Comparison of ENCODE assay signal across 26 mouse cellular contexts in genomic region chr7:111144216-111144615, GRCm38 (mm10).
DNase-seq lines count a peak whose midpoint lies in the region; ATAC-seq lines count a peak whose summit lies in the region.
"Had no signal": no experiment of that assay in that cellular context is flagged by ENCODE, and none has a peak within 500 bp of the region (broad histone marks: within the 10 kb centered on the region; RNA-seq: fewer than 3 reads in every experiment).

No protein-coding gene starts in this region.

- no peaks in the 10 kb centered on the region for H3K27me3 ChIP-seq in heart, embryonic 15.5 days
- H3K27me3 ChIP-seq in lung, embryonic 16.5 days (ENCODE audit: control insufficient read depth, insufficient read depth, low read depth, low read length), result no peaks in the 10 kb centered on the region
- H3K27me3 ChIP-seq in limb, embryonic 10.5 days (ENCODE audit: low read depth, poor library complexity, severe bottlenecking), result no peaks in the 10 kb centered on the region
- H3K27me3 ChIP-seq: CH12.LX; forebrain, embryonic 13.5 days; heart, embryonic 13.5 days had no signal

- ATAC-seq in heart, embryonic 15.5 days (replicated peaks; ENCODE audit: insufficient number of reproducible peaks, insufficient read depth, low FRiP score, low read depth), result no peak
- ATAC-seq in lung, embryonic 16.5 days (ENCODE audit: low read depth), result no peak
- ATAC-seq: forebrain, embryonic 13.5 days; forebrain, embryonic 16.5 days; Patski had no signal

- H3K36me3 ChIP-seq in heart, embryonic 15.5 days, result no peaks in the 10 kb centered on the region
- H3K36me3 ChIP-seq in lung, embryonic 16.5 days (ENCODE audit: control insufficient read depth, insufficient read depth, low read length), result no peaks in the 10 kb centered on the region
- no peaks in the 10 kb centered on the region for H3K36me3 ChIP-seq in limb, embryonic 10.5 days
- H3K36me3 ChIP-seq: forebrain, embryonic 10.5 days; G1E; heart, embryonic 10.5 days; heart, embryonic 13.5 days had no signal

- DNase-seq in heart, adult 8-10 months (ENCODE audit: low spot score), result no peak
- no peak for DNase-seq in lung, postnatal 4 days
- DNase-seq in limb, embryonic 10.5 days (ENCODE audit: low spot score), result peak; percentile 4
- DNase-seq in lung, postnatal 25 days (ENCODE audit: low spot score), result peak; percentile 49
- no peak for DNase-seq in right cerebral cortex, adult 2 months (ENCODE audit: low spot score in 2 of 2)
- DNase-seq: adrenal gland, postnatal 10 days; adrenal gland, postnatal 36 days; B cell, adult 2 months; cerebellum, adult 18-20 months; cerebellum, adult 9-10 months; cerebellum, postnatal 14 days; gastrocnemius, postnatal 10 days; gastrocnemius, postnatal 36 days; heart, postnatal 10 days; heart, postnatal 4 days had no signal

- no peak overlapping the region for H3K9ac ChIP-seq in heart, embryonic 15.5 days
- no peak overlapping the region for H3K9ac ChIP-seq in lung, embryonic 16.5 days (ENCODE audit: low read length)
- H3K9ac ChIP-seq: forebrain, embryonic 13.5 days; heart, embryonic 13.5 days; hindbrain, embryonic 14.5 days had no signal

- H3K4me1 ChIP-seq in heart, embryonic 15.5 days (replicated peaks), result peaks cover 27% of the 10 kb centered on the region
- no peaks in the 10 kb centered on the region; the same call in 1 of the 2 replicates for H3K4me1 ChIP-seq in lung, embryonic 16.5 days (replicated peaks; ENCODE audit: control insufficient read depth, insufficient read depth, low read length)
- no peaks in the 10 kb centered on the region for H3K4me1 ChIP-seq in limb, embryonic 10.5 days
- H3K4me1 ChIP-seq: forebrain, embryonic 10.5 days; forebrain, embryonic 13.5 days had no signal

- H3K4me3 ChIP-seq in heart, embryonic 15.5 days, result no peak overlapping the region
- H3K4me3 ChIP-seq in lung, embryonic 16.5 days (ENCODE audit: low read length), result no peak overlapping the region
- H3K4me3 ChIP-seq in limb, embryonic 10.5 days, result no peak overlapping the region
- H3K4me3 ChIP-seq: forebrain, embryonic 10.5 days; forebrain, embryonic 13.5 days; heart, embryonic 10.5 days; heart, embryonic 13.5 days had no signal

- 61% methylated on average over 3 of the region's 3 CpGs for WGBS in heart, embryonic 15.5 days
- 41% methylated on average over 3 of the region's 3 CpGs for WGBS in lung, embryonic 16.5 days
- WGBS in limb, embryonic 10.5 days, result 83% methylated on average over 3 of the region's 3 CpGs

- no peak overlapping the region for H3K4me2 ChIP-seq in heart, embryonic 15.5 days
- H3K4me2 ChIP-seq in lung, embryonic 16.5 days (ENCODE audit: low read depth, low read length), result no peak overlapping the region
- H3K4me2 ChIP-seq: forebrain, embryonic 13.5 days; heart, embryonic 13.5 days; hindbrain, embryonic 14.5 days had no signal

- no peaks in the 10 kb centered on the region for H3K9me3 ChIP-seq in heart, embryonic 15.5 days (replicated peaks)
- no peaks in the 10 kb centered on the region for H3K9me3 ChIP-seq in lung, embryonic 16.5 days (ENCODE audit: control insufficient read depth, low read length)
- no peaks in the 10 kb centered on the region for H3K9me3 ChIP-seq in limb, embryonic 10.5 days (replicated peaks)
- H3K9me3 ChIP-seq: forebrain, embryonic 10.5 days; forebrain, embryonic 13.5 days; G1E; heart, embryonic 10.5 days; heart, embryonic 13.5 days had no signal

- 0 out of 2 replicates have a peak overlapping the region, but pooled peaks have one; percentile 14 for H3K27ac ChIP-seq in heart, embryonic 15.5 days
- H3K27ac ChIP-seq in lung, embryonic 16.5 days (ENCODE audit: low read length), result peak overlapping the region; percentile 48; the same call in 1 of the 2 replicates
- no peak overlapping the region for H3K27ac ChIP-seq in limb, embryonic 10.5 days
- H3K27ac ChIP-seq: forebrain, embryonic 10.5 days; forebrain, embryonic 13.5 days; heart, embryonic 10.5 days; heart, embryonic 13.5 days; hindbrain, embryonic 14.5 days had no signal

Comparison
In these comparisons a context has a peak if more than half of its experiments do, and no peak if none do; other contexts are left out.
1. DNase-seq: peak in limb, embryonic 10.5 days (single experiment) and lung, postnatal 25 days (single experiment); none in heart, adult 8-10 months (single experiment), lung, postnatal 4 days (0 of 2) and right cerebral cortex, adult 2 months (0 of 2).